Comparison of ENCODE assay signal across 8 mouse cellular contexts in the genomic region with DNA sequence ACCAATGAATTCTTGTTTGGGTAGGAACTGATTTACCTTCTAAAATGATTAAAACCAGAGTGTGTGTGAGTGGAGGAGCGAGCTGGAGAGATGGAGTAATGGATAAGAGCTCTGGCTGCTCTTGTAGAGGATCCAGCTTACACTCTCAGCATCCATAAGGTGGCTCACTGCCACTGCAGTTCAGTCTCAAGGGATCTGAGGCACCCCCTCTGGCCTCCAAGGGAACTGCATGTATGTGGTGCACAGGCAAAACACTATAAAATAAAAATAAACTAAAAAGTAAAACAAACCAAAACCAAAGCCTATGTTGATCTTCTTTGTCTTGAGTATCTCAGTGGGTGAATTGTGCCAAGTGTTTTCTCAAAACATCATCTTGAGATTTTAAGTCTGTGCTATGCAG. TPM values are rescaled to one million over a fixed set of nuclear protein-coding genes. Genes with fewer than 3 reads are reported as not detected.
A peak's percentile ranks its signal among the peaks of the same experiment; 100 is the strongest.
DNase-seq lines count a peak whose midpoint lies in the region; ATAC-seq and TF ChIP-seq lines count a peak whose summit lies in the region.
"Had no signal": no experiment of that assay in that cellular context is flagged by ENCODE, and none has a peak within 500 bp of the region (broad histone marks: within the 10 kb centered on the region; RNA-seq: fewer than 3 reads in every experiment).

No protein-coding gene starts in this region.

- H3K9ac ChIP-seq in liver, embryonic 14.5 days (replicated peaks), result no peak overlapping the region
- H3K9ac ChIP-seq: hindbrain, embryonic 15.5 days had no signal

- WGBS in thymus, adult 2 months, result 17% methylated on average over 1 of the region's 1 CpGs
- 12% methylated on average over 1 of the region's 1 CpGs for WGBS in liver, embryonic 14.5 days (ENCODE audit: insufficient replicate concordance)

- TF ChIP-seq POLR2A in thymus, adult 2 months (IDR thresholded peaks at IDR 0.05; ENCODE audit: control insufficient read depth, extremely low read depth, insufficient read depth, low read length, poor library complexity), result no peak

- TF ChIP-seq CTCF in thymus, adult 2 months (IDR thresholded peaks at IDR 0.05; ENCODE audit: borderline replicate concordance, control insufficient read depth, extremely low read depth, insufficient read depth, low read length, poor library complexity), result no peak; the same call in 1 of the 2 replicates
- TF ChIP-seq CTCF in liver, embryonic 14.5 days (IDR thresholded peaks at IDR 0.05; ENCODE audit: low read depth), result peak; percentile 88

- peaks cover 2% of the 10 kb centered on the region; the same call in 1 of the 2 replicates for H3K27me3 ChIP-seq in thymus, adult 2 months (ENCODE audit: control insufficient read depth, insufficient read depth, low read length)
- H3K27me3 ChIP-seq in liver, embryonic 14.5 days (ENCODE audit: control insufficient read depth, insufficient read depth, low read length), result no peaks in the 10 kb centered on the region; the same call in none of the 2 replicates
- H3K27me3 ChIP-seq: hindbrain, embryonic 15.5 days had no signal

- DNase-seq in thymus, adult 2 months, result peak; percentile 83
- no peak for DNase-seq in thymus, adult 18-20 months
- peak; percentile 59 to 65 for DNase-seq in adrenal gland, adult 18-20 months (ENCODE audit: low spot score in 2 of 2)
- DNase-seq in embryo, embryonic 9.5 days (ENCODE audit: extremely low spot score), result peak; percentile 58
- DNase-seq in liver, embryonic 14.5 days (ENCODE audit: low read depth in 3 of 3, low spot score in 3 of 3), result peak in 1 of 3 experiments; percentile 38
- peak; percentile 87 for DNase-seq in right cerebral cortex, postnatal 14 days

- no peaks in the 10 kb centered on the region for H3K36me3 ChIP-seq in thymus, adult 2 months (ENCODE audit: control insufficient read depth, insufficient read depth, low read length)
- H3K36me3 ChIP-seq in liver, embryonic 14.5 days (replicated peaks; ENCODE audit: control insufficient read depth, insufficient read depth, low read depth), result no peaks in the 10 kb centered on the region
- H3K36me3 ChIP-seq: hindbrain, embryonic 15.5 days had no signal

- H3K4me2 ChIP-seq in liver, embryonic 14.5 days (ENCODE audit: low read depth), result no peak overlapping the region
- H3K4me2 ChIP-seq: hindbrain, embryonic 15.5 days had no signal

- peaks cover 11% of the 10 kb centered on the region for H3K4me1 ChIP-seq in thymus, adult 2 months (replicated peaks; ENCODE audit: control insufficient read depth, insufficient read depth, low read length)
- peaks cover 7 to 23% of the 10 kb centered on the region in 2 experiments; a peak in 3 of 4 replicates for H3K4me1 ChIP-seq in liver, embryonic 14.5 days (replicated peaks; ENCODE audit: control insufficient read depth in 2 of 2, insufficient read depth in 2 of 2, low read length in 1 of 2)

- no peak overlapping the region for H3K4me3 ChIP-seq in thymus, adult 2 months (ENCODE audit: control insufficient read depth, insufficient read depth, low read length)
- H3K4me3 ChIP-seq in liver, embryonic 14.5 days (ENCODE audit: insufficient read depth in 1 of 2, low read depth in 2 of 2, low read length in 2 of 2), result no peak overlapping the region
- H3K4me3 ChIP-seq: hindbrain, embryonic 15.5 days had no signal

- ATAC-seq in inflammation-experienced regulatory T-cells, adult 6 months, result peak; percentile 73
- ATAC-seq in liver, embryonic 14.5 days (ENCODE audit: insufficient read depth), result no peak

- H3K27ac ChIP-seq in thymus, adult 2 months (ENCODE audit: control insufficient read depth, insufficient read depth, low read length), result no peak overlapping the region
- no peak overlapping the region for H3K27ac ChIP-seq in liver, embryonic 14.5 days
- H3K27ac ChIP-seq: hindbrain, embryonic 15.5 days had no signal

- TF ChIP-seq EP300 in liver, embryonic 14.5 days (IDR thresholded peaks at IDR 0.05; ENCODE audit: low read depth), result no peak

- H3K9me3 ChIP-seq in liver, embryonic 14.5 days (ENCODE audit: control insufficient read depth, low read length), result no peaks in the 10 kb centered on the region
- H3K9me3 ChIP-seq: hindbrain, embryonic 15.5 days had no signal

RNA-seq across cellular contexts. Expression of a gene that starts 4.6 kb away (rescaled TPM):
- 0.04 and 0.09 TPM in 2 replicates for polyA plus RNA-seq in thymus, adult 2 months (2012; rRNA removed)
- not detected for total RNA-seq in adrenal gland, adult 18-20 months (2021)
- polyA plus RNA-seq in inflammation-experienced regulatory T-cells, adult 6 months (2017; shearing (Covaris generic)), result under 1 TPM in 1 of 3 experiments, not detected in 2; 0.11 TPM
- polyA plus RNA-seq in liver, embryonic 14.5 days (2012; rRNA removed), result 0.15 and 0.16 TPM in 2 replicates
- polyA plus RNA-seq in liver, embryonic 14.5 days (2014; fragmentation: Nextera tagmentation; extraction: Ambion mirVana), result 0.06 and 0.15 TPM in 2 replicates

RNA-seq across cellular contexts. Expression of a gene that starts 5.1 kb away (rescaled TPM):
- 33.7 and 35.5 TPM in 2 replicates for polyA plus RNA-seq in thymus, adult 2 months (2012; rRNA removed)
- 10 to 100 TPM; 14.8 to 17.6 TPM for total RNA-seq in adrenal gland, adult 18-20 months (2021)
- polyA plus RNA-seq in inflammation-experienced regulatory T-cells, adult 6 months (2017; shearing (Covaris generic)), result 10 to 100 TPM; 10.5 to 13.1 (median 12.8) TPM
- 5.8 and 7.5 TPM in 2 replicates for polyA plus RNA-seq in liver, embryonic 14.5 days (2012; rRNA removed)
- 2.4 and 2.8 TPM in 2 replicates for polyA plus RNA-seq in liver, embryonic 14.5 days (2014; fragmentation: Nextera tagmentation; extraction: Ambion mirVana)

RNA-seq across cellular contexts. Expression of a gene that starts 20.5 kb away (rescaled TPM):
- polyA plus RNA-seq in thymus, adult 2 months (2012; rRNA removed), result 50.2 and 54.8 TPM in 2 replicates
- total RNA-seq in adrenal gland, adult 18-20 months (2021), result 10 to 100 TPM; 66.9 to 90.4 TPM
- polyA plus RNA-seq in inflammation-experienced regulatory T-cells, adult 6 months (2017; shearing (Covaris generic)), result 100 to 1,000 TPM in 1 of 3 experiments, 10 to 100 TPM in 2; 76.4 to 107 (median 93.3) TPM
- polyA plus RNA-seq in liver, embryonic 14.5 days (2012; rRNA removed), result 6.1 and 6.7 TPM in 2 replicates
- 11.8 and 12.0 TPM in 2 replicates for polyA plus RNA-seq in liver, embryonic 14.5 days (2014; fragmentation: Nextera tagmentation; extraction: Ambion mirVana)

RNA-seq across cellular contexts. Expression of a gene that starts 25.8 kb away (rescaled TPM):
- 2.0 and 2.1 TPM in 2 replicates for polyA plus RNA-seq in thymus, adult 2 months (2012; rRNA removed)
- total RNA-seq in adrenal gland, adult 18-20 months (2021), result 1 to 10 TPM; 8.2 to 9.0 TPM
- polyA plus RNA-seq in inflammation-experienced regulatory T-cells, adult 6 months (2017; shearing (Covaris generic)), result under 1 TPM in 1 of 3 experiments, not detected in 2; 0.04 TPM
- polyA plus RNA-seq in liver, embryonic 14.5 days (2012; rRNA removed), result 1.7 and 1.9 TPM in 2 replicates
- polyA plus RNA-seq in liver, embryonic 14.5 days (2014; fragmentation: Nextera tagmentation; extraction: Ambion mirVana), result 1.2 and 1.4 TPM in 2 replicates

RNA-seq across cellular contexts. Expression of a gene that starts 56.7 kb away (rescaled TPM):
- polyA plus RNA-seq in thymus, adult 2 months (2012; rRNA removed), result 2.3 and 2.7 TPM in 2 replicates
- total RNA-seq in adrenal gland, adult 18-20 months (2021), result 10 to 100 TPM; 17.4 to 21.4 TPM
- not detected for polyA plus RNA-seq in inflammation-experienced regulatory T-cells, adult 6 months (2017; shearing (Covaris generic))
- 0.89 and 1.0 TPM in 2 replicates for polyA plus RNA-seq in liver, embryonic 14.5 days (2012; rRNA removed)
- polyA plus RNA-seq in liver, embryonic 14.5 days (2014; fragmentation: Nextera tagmentation; extraction: Ambion mirVana), result 0.33 and 0.66 TPM in 2 replicates

Comparison
In these comparisons a context has a peak if more than half of its experiments do, and no peak if none do; other contexts are left out.
1. DNase-seq: peak in thymus, adult 2 months (single experiment), adrenal gland, adult 18-20 months (2 of 2), embryo, embryonic 9.5 days (single experiment) and right cerebral cortex, postnatal 14 days (single experiment); none in thymus, adult 18-20 months (0 of 2).